Mouse (Mus musculus) midbrain, embryonic 14.5 days (tissue): ENCODE data around the gene Adgrl3. TPM values are rescaled to one million over a fixed set of nuclear protein-coding genes. Genes with fewer than 3 reads are reported as not detected.

ENCODE experiments used
- ATAC-seq: fragments of 200-750 bp; cut with Nextera tagmentation; 2 replicates; pipeline ENCODE4 v1.8.0; 2017; ENCODE audit warnings: moderate number of reproducible peaks, moderate library complexity; ENCODE audit not compliant: low FRiP score, low TSS enrichment
- DNase-seq: peaks from one replicate; pipeline ENCODE4 v3.0.0-alpha.2; 2015
- H3K27ac ChIP-seq: fragments of 300-500 bp; sonication (generic); replicated peaks from 2 replicates; pipeline ENCODE4 v1.5.1; 2014; ENCODE audit warnings: mild to moderate bottlenecking, low read depth, low read length, moderate library complexity
- H3K27me3 ChIP-seq: fragments of 300-500 bp; sonication (generic); 2 replicates; pipeline ENCODE4 v1.6.1; 2014; ENCODE audit warnings: low read length, control low read depth, mixed read lengths; ENCODE audit not compliant: control insufficient read depth, insufficient read depth
- H3K36me3 ChIP-seq: fragments of 300-500 bp; sonication (generic); 2 replicates; pipeline ENCODE4 v1.6.1; 2014; ENCODE audit warnings: low read length, control low read depth; ENCODE audit not compliant: control insufficient read depth, insufficient read depth
- H3K4me1 ChIP-seq: fragments of 300-500 bp; sonication (generic); 2 replicates; pipeline ENCODE4 v1.6.1; 2014; ENCODE audit warnings: mild to moderate bottlenecking, antibody characterized with exemption, low read length, control low read depth; ENCODE audit not compliant: control insufficient read depth, insufficient read depth
- H3K4me2 ChIP-seq: fragments of 300-500 bp; sonication (generic); 2 replicates; pipeline ENCODE4 v1.6.1; 2014; ENCODE audit warnings: mild to moderate bottlenecking, low read length, moderate library complexity
- H3K4me3 ChIP-seq: fragments of 300-500 bp; sonication (generic); replicated peaks from 2 replicates; pipeline ENCODE4 v1.5.1; 2014; ENCODE audit warnings: low read depth, low read length
- H3K9ac ChIP-seq: fragments of 300-500 bp; sonication (generic); replicated peaks from 2 replicates; pipeline ENCODE4 v1.6.1; 2014; ENCODE audit warnings: mild to moderate bottlenecking, low read length, moderate library complexity
- H3K9me3 ChIP-seq: fragments of 300-500 bp; sonication (generic); 2 replicates; pipeline ENCODE4 v1.6.1; 2016; ENCODE audit warnings: low read length, control low read depth, mixed read lengths; ENCODE audit not compliant: control insufficient read depth
- WGBS: fragments of 180-500 bp; shearing (Covaris S2); extraction: QIAGEN DNeasy Blood & Tissue Kit; methylation state at CpG from one replicate; pipeline ENCODE4 v1.1.7; 2014; 5-methylcytosine and 5-hydroxymethylcytosine counted together
- polyA plus RNA-seq: library from polyadenylated mRNA; unstranded; fragments of >200 nt; fragmentation: Nextera tagmentation; extraction: Ambion mirVana; gene quantifications from 2 replicates; pipeline ENCODE4 v1.2.1, GENCODE M21; 2014

Adgrl3 gene
- polyA plus RNA-seq, 1 experiment from 2014 or later = 77.5 TPM

DNA sequence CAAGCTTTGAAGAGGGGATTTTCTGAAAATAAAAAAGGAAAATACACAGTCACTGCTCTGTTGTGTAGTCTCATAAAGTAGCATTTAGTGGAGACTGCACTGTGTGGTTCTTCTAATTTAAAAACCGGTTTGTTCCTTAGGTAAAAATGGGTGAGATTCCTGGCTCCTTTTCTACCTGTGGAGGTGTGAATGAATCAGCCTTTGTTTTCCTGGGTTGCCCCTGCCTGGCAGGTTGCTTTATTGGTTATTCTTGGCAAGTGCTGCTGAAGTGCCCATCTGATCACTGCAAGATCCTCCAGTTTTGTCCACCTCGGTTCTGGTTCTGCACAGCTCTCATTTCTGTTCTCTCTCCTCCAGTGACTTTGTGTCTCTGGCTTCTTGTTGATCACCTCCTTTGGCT is 136.3 kb downstream of the Adgrl3 start:
- 26% methylated on average over 2 of the region's 2 CpGs for WGBS
- ATAC-seq = 0 out of 2 replicates have a peak, but pooled peaks have one; percentile 43
- peak; percentile 25 for DNase-seq
- Histone ChIP-seq H3K27ac (peak overlapping the region; percentile 57), H3K36me3 (no peaks in the 10 kb centered on the region), H3K9me3 (no peaks in the 10 kb centered on the region), H3K4me3 (no peak overlapping the region), H3K4me2 (peak overlapping the region; percentile 13; the same call in 1 of the 2 replicates), H3K4me1 (peaks cover 20% of the 10 kb centered on the region), H3K9ac (no peak overlapping the region; the same call in 1 of the 2 replicates), H3K27me3 (no peaks in the 10 kb centered on the region)

DNA sequence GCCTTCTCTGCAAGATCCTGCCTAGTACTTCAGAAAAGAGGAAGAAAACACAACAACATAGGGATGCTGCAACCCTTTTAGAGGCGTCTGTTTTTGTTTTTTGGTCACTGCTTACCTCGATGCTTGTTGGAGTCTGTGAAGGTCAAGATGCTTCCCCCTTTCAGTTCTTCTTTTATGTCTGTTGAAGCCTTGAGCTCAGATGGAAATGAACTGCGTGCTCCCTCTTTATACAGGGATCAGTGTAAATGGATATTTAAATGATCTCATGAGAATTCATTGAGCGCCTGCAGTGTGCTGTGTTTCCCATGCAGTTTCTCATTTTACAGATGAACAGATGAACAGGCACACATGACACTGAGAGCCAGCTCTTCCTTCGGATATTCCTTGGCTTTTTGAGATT is 136.9 kb downstream of the Adgrl3 start:
- Histone ChIP-seq H3K4me3 (no peak overlapping the region), H3K4me2 (peak overlapping the region; percentile 13; the same call in 1 of the 2 replicates), H3K36me3 (no peaks in the 10 kb centered on the region), H3K27me3 (no peaks in the 10 kb centered on the region), H3K9me3 (no peaks in the 10 kb centered on the region), H3K27ac (peak overlapping the region; percentile 57), H3K9ac (no peak overlapping the region; the same call in 1 of the 2 replicates), H3K4me1 (peaks cover 20% of the 10 kb centered on the region)
- ATAC-seq (no peak), DNase-seq (peak; percentile 40)
- 20% methylated on average over 5 of the region's 5 CpGs for WGBS

DNA sequence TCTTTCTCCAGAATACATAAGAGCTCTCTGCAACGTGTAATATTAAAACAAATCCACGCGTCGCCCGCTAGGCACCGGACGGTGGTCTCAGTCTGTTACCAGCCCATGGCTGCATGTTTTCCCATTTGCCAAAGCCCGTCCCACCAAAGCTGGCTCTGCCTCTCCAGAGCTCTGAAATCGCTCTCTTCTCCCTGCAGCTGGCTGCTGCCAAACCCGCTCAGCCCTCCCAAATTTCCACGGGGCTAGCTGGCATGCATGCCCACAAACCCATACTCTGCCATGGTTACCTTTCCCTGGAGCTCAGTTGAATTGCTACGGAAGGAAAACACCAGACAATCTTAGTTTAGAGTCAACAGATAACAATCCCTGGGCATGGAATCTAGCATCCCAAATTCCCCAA is 139.1 kb downstream of the Adgrl3 start:
- Histone ChIP-seq H3K9me3 (no peaks in the 10 kb centered on the region), H3K9ac (no peak overlapping the region), H3K4me3 (no peak overlapping the region), H3K4me1 (peaks cover 22% of the 10 kb centered on the region), H3K4me2 (no peak overlapping the region), H3K27me3 (no peaks in the 10 kb centered on the region), H3K36me3 (no peaks in the 10 kb centered on the region), H3K27ac (no peak overlapping the region)
- DNase-seq = no peak
- WGBS = 87% methylated on average over 12 of the region's 12 CpGs
- ATAC-seq = no peak

DNA sequence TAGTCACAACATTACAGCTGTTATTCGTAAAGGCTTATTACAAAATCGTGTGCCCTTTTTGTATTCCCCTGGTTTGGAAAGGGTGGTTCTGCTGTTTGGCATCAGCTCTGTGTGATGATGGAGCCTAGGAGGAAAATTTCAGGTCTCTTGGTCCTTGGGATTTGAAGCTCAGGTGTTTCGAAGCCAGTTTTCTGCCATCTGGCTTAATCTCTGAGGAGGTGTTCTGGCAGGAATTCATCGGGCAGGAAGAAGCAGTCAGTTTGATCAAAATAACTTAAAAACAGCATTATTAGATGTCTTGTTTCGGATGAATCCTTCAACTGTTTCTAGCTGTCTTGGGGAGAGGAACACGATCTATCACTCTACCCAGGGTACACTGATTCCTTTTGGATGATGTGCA is 140.5 kb downstream of the Adgrl3 start:
- Histone ChIP-seq H3K4me1 (peaks cover 20% of the 10 kb centered on the region), H3K4me2 (no peak overlapping the region), H3K27me3 (no peaks in the 10 kb centered on the region), H3K9ac (no peak overlapping the region), H3K27ac (no peak overlapping the region), H3K36me3 (no peaks in the 10 kb centered on the region), H3K9me3 (no peaks in the 10 kb centered on the region), H3K4me3 (no peak overlapping the region)
- ATAC-seq (no peak), DNase-seq (no peak)
- 79% methylated on average over 6 of the region's 6 CpGs for WGBS

DNA sequence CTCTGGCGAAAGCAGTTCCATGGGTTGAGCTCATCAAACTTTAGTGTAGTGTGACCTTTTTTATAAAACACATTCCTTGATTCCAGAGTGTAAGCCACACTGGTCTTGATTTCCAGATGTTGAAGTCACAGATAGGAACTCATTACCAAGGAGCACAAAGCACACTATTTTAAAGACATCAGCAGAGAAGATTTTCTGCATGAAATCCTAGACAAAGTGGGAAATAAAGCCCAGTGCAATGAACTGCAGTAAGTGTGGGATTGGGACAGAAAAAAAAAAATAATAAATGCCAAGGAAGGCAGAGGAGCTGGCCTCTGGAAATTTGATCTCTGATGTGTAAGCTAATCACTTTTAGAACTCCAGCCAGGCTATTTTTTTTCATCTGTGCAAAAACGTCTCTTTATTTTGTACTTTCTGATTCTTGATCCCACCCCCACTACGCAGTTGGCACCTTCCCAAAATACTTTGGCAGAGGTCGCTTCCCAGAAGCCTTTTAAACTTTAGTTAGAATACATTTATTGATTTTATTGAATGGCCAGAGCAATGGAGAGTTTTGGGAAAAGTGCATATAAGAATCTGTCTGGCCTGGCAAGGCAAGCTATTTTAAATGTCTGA is 169.0 kb downstream of the Adgrl3 start:
- H3K4me2 ChIP-seq = no peak overlapping the region
- no peak overlapping the region for H3K9ac ChIP-seq
- H3K27me3 ChIP-seq = no peaks in the 10 kb centered on the region
- no peaks in the 10 kb centered on the region for H3K9me3 ChIP-seq
- no peak overlapping the region for H3K27ac ChIP-seq
- WGBS = 42% methylated on average over 4 of the region's 4 CpGs
- no peak overlapping the region for H3K4me3 ChIP-seq
- peaks cover 3% of the 10 kb centered on the region; the same call in 1 of the 2 replicates for H3K4me1 ChIP-seq
- no peak for ATAC-seq
- DNase-seq = peak; percentile 42
- no peaks in the 10 kb centered on the region for H3K36me3 ChIP-seq

DNA sequence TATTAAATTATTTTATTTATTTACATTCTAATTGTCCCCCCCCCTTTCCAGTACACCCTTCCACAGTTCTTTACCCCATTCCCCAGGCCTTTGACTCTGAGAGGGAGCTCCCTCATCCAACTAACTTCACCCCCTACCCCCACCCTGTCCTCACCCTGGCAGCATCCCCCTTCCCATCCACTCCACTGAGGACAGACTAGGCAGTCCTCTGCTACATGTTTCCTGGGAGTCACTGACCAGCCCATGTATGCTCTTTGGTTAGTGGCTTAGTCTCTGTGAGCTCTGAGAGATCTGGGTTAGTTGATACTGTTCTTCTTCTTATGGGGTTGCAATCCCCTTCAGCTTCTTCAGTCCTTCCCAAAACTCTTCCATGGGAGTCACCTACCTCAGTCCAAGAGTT is 180.4 kb downstream of the Adgrl3 start:
- H3K27me3 ChIP-seq = no peaks in the 10 kb centered on the region
- H3K27ac ChIP-seq = no peak overlapping the region
- no peak for ATAC-seq
- no peaks in the 10 kb centered on the region for H3K4me1 ChIP-seq
- no peak overlapping the region for H3K4me3 ChIP-seq
- H3K4me2 ChIP-seq = no peak overlapping the region
- no peak overlapping the region for H3K9ac ChIP-seq
- H3K36me3 ChIP-seq = no peaks in the 10 kb centered on the region
- no peaks in the 10 kb centered on the region for H3K9me3 ChIP-seq
- DNase-seq = no peak

DNA sequence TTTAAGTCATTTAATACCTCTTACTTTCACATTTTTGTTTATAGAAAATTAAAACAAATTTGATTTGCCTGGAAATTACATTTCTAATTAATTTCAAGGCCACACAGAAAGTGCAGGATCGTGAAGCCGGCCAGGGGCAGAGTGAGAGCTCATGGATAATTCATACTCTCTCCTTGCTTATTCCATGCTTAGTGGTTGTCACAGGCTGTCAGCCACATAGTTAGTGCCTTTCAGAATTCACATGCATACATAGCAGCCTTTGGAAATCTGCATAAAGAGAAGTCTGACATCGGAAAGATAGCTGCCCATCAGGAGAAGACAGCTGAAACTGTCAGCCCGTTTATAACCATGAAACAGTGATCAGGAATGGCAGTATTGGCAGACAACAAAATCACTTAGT is 181.9 kb downstream of the Adgrl3 start:
- ATAC-seq = peak; percentile 80; the same call in 1 of the 2 replicates
- 11% methylated on average over 4 of the region's 4 CpGs for WGBS

DNA sequence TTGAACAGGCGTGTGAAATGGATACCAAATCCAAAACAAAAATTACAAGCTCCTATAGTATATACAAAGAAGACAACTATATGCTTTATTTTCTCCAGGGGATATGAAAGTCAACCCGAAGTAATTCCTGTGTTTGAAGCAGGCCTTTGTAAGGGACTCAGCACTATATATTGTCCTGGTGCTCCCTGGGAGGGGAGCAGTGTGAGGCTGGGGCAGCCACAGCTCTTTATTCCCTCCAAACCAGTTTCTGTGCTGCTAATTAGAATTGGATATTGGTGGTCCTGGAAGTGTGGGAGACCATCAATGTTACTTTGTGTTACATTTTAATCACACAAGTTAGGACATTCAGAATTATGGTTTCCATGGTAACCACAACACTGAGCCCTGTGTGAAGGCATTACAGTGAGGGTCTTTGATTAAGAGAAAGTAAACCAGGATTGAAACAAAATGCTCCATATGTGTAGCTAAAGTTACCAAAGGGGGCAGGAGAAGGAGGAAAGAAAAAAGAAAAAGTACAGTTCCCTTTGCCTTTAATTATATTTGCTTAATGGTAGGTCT is 198.6 kb downstream of the Adgrl3 start:
- no peak overlapping the region for H3K4me2 ChIP-seq
- ATAC-seq (peak; percentile 57; the same call in 1 of the 2 replicates), DNase-seq (peak; percentile 60)
- 36% methylated on average over 2 of the region's 2 CpGs for WGBS
- H3K9ac ChIP-seq = no peak overlapping the region
- H3K27me3 ChIP-seq = no peaks in the 10 kb centered on the region
- H3K36me3 ChIP-seq = no peaks in the 10 kb centered on the region
- no peak overlapping the region for H3K4me3 ChIP-seq
- H3K27ac ChIP-seq = no peak overlapping the region
- H3K4me1 ChIP-seq = 0 out of 2 replicates have a peak, but pooled peaks cover 4% of the 10 kb centered on the region
- H3K9me3 ChIP-seq = no peaks in the 10 kb centered on the region

More for the DNA sequence above, 181.9 kb downstream of the Adgrl3 start:
- no peaks in the 10 kb centered on the region for H3K27me3 ChIP-seq
- H3K4me2 ChIP-seq = 0 out of 2 replicates have a peak overlapping the region, but pooled peaks have one; percentile 15
- H3K4me3 ChIP-seq = no peak overlapping the region
- peak; percentile 61 for DNase-seq
- H3K27ac ChIP-seq = no peak overlapping the region
- H3K36me3 ChIP-seq = no peaks in the 10 kb centered on the region
- H3K9me3 ChIP-seq = no peaks in the 10 kb centered on the region
- no peak overlapping the region for H3K9ac ChIP-seq
- no peaks in the 10 kb centered on the region for H3K4me1 ChIP-seq

DNA sequence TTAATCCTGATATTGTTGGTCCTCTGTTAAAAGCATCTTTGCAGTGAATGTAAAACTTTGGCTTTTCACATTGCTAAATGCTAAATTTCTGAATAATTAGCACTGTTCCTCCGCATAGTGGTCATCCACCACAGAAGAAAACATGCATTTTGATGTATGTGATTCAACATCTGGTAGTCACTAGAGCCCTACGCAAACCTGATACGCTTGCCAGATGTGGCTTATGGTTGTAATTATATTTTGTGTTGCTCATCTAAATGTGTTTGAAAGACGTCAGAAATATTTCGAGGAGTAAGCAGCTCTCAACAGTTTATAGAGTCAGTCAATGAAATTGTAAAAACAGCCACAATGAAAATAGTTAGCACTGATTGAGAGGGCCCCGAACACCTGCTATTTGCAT is 204.5 kb downstream of the Adgrl3 start:
- Histone ChIP-seq H3K4me3 (no peak overlapping the region), H3K36me3 (no peaks in the 10 kb centered on the region), H3K9ac (no peak overlapping the region), H3K4me2 (no peak overlapping the region), H3K4me1 (no peaks in the 10 kb centered on the region), H3K27ac (no peak overlapping the region), H3K27me3 (no peaks in the 10 kb centered on the region), H3K9me3 (no peaks in the 10 kb centered on the region)
- ATAC-seq (no peak), DNase-seq (no peak)
- 89% methylated on average over 6 of the region's 6 CpGs for WGBS
